Mouse (Mus musculus): Measurements from ENCODE around the gene Ccdc117. TPM values are rescaled to one million over a fixed set of nuclear protein-coding genes. Genes with fewer than 3 reads are reported as not detected.

The Ccdc117 gene
- polyA plus RNA-seq (2012; rRNA removed), result 6.4 and 6.5 TPM in 2 replicates

DNA sequence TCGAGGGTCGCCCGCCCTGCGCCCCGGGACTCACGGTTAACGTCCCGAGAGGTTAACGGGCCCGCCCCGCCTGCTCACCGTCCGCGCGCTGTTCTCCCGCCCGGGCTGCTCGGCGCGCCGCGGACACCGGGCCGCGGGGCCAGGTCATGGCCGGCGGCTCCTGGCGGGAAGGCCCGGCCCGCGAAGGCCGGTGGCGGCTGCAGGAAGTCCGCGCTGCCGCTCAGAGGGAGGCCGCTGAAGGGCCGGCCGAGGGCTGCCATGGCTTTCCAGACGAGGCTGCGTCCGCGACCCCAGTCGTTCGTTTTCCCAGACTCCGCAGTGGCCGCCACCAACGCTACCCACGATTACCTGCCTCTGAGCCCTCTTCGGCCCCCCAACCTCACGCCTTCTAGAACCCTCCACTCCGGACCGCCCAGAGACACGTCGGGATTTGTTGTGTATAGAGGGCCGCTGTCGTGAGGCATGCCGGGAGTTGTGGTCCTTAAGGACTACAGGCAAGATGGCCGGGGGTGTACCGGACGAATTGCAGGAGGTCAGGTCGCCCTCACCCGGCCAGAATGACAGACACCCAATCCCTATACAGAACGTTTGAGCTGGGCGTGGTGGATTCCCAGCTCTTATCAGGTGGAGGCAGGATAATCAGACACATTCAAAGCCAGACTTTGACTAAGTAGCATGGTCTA lies at the start of gene Ccdc117:
Gene Ccdc117 (minus strand): TSS at position 389 of the 683 bp plus-strand sequence.

DNA sequence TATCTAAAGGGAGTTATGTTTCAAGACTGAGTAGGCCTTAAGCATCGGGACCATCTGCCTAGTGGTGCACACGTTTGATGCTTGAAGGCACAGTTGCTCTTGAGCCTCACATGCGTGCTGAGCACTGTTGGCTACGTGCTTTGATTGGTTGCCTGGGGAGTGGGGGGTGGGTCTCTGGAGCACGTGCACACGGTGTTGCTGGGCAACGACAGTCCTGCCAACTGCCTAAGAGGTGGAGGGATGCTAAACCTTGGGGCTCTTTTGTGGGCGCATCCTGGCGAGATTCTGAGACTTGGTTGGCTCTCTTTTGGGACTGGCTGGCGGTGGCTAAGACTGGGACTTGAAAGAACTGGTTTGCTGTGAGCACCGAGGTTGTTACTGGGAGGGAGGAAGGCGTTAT lies 27.5 kb upstream of the Ccdc117 start, which contains the start of gene Ankrd36:
Gene Ankrd36 (plus strand): TSS at position 211 of the 400 bp plus-strand sequence.

DNA sequence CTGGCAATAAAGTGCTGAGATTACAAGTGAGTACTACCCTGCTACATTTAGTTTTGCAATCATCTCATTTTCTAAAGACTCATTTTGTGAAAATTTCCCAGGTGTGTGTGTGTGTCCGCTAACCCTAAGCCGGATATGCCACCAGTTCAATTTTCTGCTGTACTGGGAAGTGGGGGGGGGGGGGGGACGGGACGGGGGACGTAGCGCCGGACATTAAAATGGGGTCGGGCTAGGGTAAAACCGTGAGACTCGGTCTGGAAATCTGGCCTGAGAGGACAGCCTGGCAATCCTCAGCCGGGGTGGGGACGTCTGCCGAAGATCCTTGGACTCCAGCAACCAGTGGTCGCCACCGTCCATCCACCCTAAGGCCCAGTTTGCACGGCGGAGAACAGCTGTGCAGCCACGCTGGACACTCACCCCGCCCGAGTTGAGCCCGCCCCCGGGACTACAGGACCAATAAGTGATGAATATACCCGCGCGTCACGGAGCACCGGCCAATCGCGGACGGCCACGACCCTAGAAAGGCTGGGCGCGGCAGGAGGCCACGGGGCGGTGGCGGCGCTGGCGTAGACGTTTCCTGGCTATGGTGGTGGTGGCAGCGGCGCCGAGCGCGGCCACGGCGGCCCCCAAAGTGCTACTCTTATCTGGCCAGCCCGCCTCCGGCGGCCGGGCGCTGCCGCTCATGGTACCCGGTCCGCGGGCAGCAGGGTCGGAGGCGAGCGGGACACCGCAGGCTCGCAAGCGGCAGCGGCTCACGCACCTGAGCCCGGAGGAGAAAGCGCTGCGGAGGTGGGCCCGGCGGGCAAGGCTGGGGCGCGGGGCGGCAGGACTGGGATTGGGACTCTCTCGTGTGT lies 21.3 kb downstream of the Ccdc117 start, which contains the start of gene Xbp1:
Gene Xbp1 (plus strand): TSS at position 248 of the 854 bp plus-strand sequence.

Other genes with a start within 250 kb of the Ccdc117 start
- gene Znrf3, start 97.3 kb downstream of the Ccdc117 start, polyA plus RNA-seq (2012; rRNA removed), result 1.4 and 1.9 TPM in 2 replicates
- 77.2 and 93.7 TPM in 2 replicates for gene Xbp1, start 21.5 kb downstream of the Ccdc117 start, polyA plus RNA-seq (2012; rRNA removed)
- 1.2 and 1.3 TPM in 2 replicates for gene Ankrd36, start 27.5 kb upstream of the Ccdc117 start, polyA plus RNA-seq (2012; rRNA removed)
- gene Mrps24, start 173.5 kb upstream of the Ccdc117 start, polyA plus RNA-seq (2012; rRNA removed), result 58.1 and 61.8 TPM in 2 replicates
- gene Urgcp, start 220.2 kb upstream of the Ccdc117 start, polyA plus RNA-seq (2012; rRNA removed), result 3.8 and 4.0 TPM in 2 replicates
- gene Dbnl, start 246.3 kb upstream of the Ccdc117 start, polyA plus RNA-seq (2012; rRNA removed), result 30.6 and 33.7 TPM in 2 replicates

Data from liver, embryonic 18 days (tissue).